Mouse (Mus musculus) spleen, postnatal 14 days (tissue): ENCODE measurements around the gene Scd1.
"Not testable (repeated sequence)": the region's sequence is repeated elsewhere in the genome, so short reads cannot be mapped to it uniquely, and the experiment has no call there.

Experiments used
- DNase-seq, 2 experiments: peaks; one replicate each; pipeline ENCODE4 v3.0.0; 2021 to 2022; ENCODE audit warnings: low spot score in 2 of 2

The Scd1 gene

GRCm38 (mm10) chr19:44400076-44400475 lies 7.6 kb downstream of the Scd1 start:
- DNase-seq: no peak

GRCm38 (mm10) chr19:44396742-44397141 lies 10.9 kb downstream of the Scd1 start:
- no peak for DNase-seq

- DNase-seq: no peak
These were observed 12.7 kb downstream of the Scd1 start for GRCm38 (mm10) chr19:44394972-44395371.

GRCm38 (mm10) chr19:44393962-44394422 lies 13.7 kb downstream of the Scd1 start:
- no peak for DNase-seq

GRCm38 (mm10) chr19:44392339-44393009 lies 15.2 kb downstream of the Scd1 start:
- no peak for DNase-seq

GRCm38 (mm10) chr19:44391856-44392255 lies 15.8 kb downstream of the Scd1 start:
- DNase-seq: no peak

- DNase-seq: no peak
These were observed 18.2 kb downstream of the Scd1 start for GRCm38 (mm10) chr19:44389507-44389906.

- DNase-seq: peak; percentile 96 to 98
These were observed 18.9 kb downstream of the Scd1 start for GRCm38 (mm10) chr19:44388475-44389428.

- peak in 1 of 2 experiments; percentile 31 for DNase-seq
These were observed 19.8 kb downstream of the Scd1 start for GRCm38 (mm10) chr19:44387746-44388474.

- DNase-seq: no peak
These were observed 20.5 kb downstream of the Scd1 start for GRCm38 (mm10) chr19:44387089-44387671.

GRCm38 (mm10) chr19:44385887-44386498 lies 21.7 kb downstream of the Scd1 start:
- DNase-seq: no peak

- no peak for DNase-seq
These were observed 24.9 kb downstream of the Scd1 start for GRCm38 (mm10) chr19:44382682-44383321.

- no peak for DNase-seq
These were observed 27.6 kb downstream of the Scd1 start for GRCm38 (mm10) chr19:44380065-44380464.

- DNase-seq: no peak
These were observed 28.6 kb downstream of the Scd1 start for GRCm38 (mm10) chr19:44379090-44379489.

GRCm38 (mm10) chr19:44377629-44378375 lies 29.9 kb downstream of the Scd1 start:
- DNase-seq: peak in 1 of 2 experiments; percentile 48

- DNase-seq: peak in 1 of 2 experiments; percentile 58
These were observed 31.1 kb downstream of the Scd1 start for GRCm38 (mm10) chr19:44376511-44376951.

GRCm38 (mm10) chr19:44372969-44373368 lies 34.7 kb downstream of the Scd1 start:
- DNase-seq: peak; percentile 66 to 85

- DNase-seq: no peak
These were observed 37.4 kb downstream of the Scd1 start for GRCm38 (mm10) chr19:44370231-44370630.

GRCm38 (mm10) chr19:44369371-44369770 lies 38.3 kb downstream of the Scd1 start:
- no peak for DNase-seq

GRCm38 (mm10) chr19:44367076-44367475 lies 40.6 kb downstream of the Scd1 start:
- DNase-seq: not testable (repeated sequence)
